25 mouse cellular contexts compared by ENCODE assay signal in the genomic region with DNA sequence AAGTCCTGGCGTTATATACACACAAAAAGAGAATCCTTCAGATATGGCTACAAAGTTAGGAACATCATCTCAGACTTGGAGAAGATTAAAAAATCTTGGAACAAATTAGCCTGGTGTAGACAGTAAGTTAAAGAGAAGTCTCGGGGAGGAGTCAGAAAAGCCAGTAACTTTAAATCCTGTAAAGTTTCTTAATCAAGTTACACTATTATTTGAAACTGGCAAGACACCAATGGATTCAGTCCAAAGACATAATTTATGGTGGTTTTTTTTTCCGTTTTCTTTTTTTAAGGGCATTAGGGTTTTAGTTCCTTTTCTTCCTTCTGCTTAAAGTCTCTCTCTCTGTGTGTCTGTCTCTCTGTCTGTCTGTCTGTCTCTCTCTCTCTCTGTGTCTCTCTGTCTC.
A peak's percentile ranks its signal among the peaks of the same experiment; 100 is the strongest.
DNase-seq lines count a peak whose midpoint lies in the region; ATAC-seq and TF ChIP-seq lines count a peak whose summit lies in the region.
"Had no signal": no experiment of that assay in that cellular context is flagged by ENCODE, and none has a peak within 500 bp of the region (broad histone marks: within the 10 kb centered on the region; RNA-seq: fewer than 3 reads in every experiment).

No protein-coding gene starts in this region.

- H3K4me1 ChIP-seq in kidney, adult 2 months (ENCODE audit: control insufficient read depth, insufficient read depth, low read length), result no peaks in the 10 kb centered on the region
- peaks cover 37% of the 10 kb centered on the region; the same call in 1 of the 2 replicates for H3K4me1 ChIP-seq in kidney, embryonic 14.5 days (ENCODE audit: control insufficient read depth, insufficient read depth, low read length)
- peaks cover 33% of the 10 kb centered on the region for H3K4me1 ChIP-seq in stomach, embryonic 14.5 days (ENCODE audit: control insufficient read depth, insufficient read depth, low read length)
- H3K4me1 ChIP-seq in stomach, postnatal 0 days (replicated peaks; ENCODE audit: control insufficient read depth, insufficient read depth), result peaks cover 5% of the 10 kb centered on the region; the same call in 1 of the 2 replicates
- H3K4me1 ChIP-seq in embryonic facial prominence, embryonic 15.5 days, result peaks cover 56% of the 10 kb centered on the region
- no peaks in the 10 kb centered on the region for H3K4me1 ChIP-seq in cerebellum, adult 2 months (ENCODE audit: control insufficient read depth, insufficient read depth, low read length)

- no peak overlapping the region for H3K4me3 ChIP-seq in kidney, adult 2 months (ENCODE audit: insufficient read depth, low read depth, low read length)
- no peak overlapping the region for H3K4me3 ChIP-seq in kidney, embryonic 14.5 days (ENCODE audit: low read length)
- no peak overlapping the region for H3K4me3 ChIP-seq in stomach, embryonic 14.5 days (ENCODE audit: low read depth, low read length)
- H3K4me3 ChIP-seq in stomach, postnatal 0 days (ENCODE audit: low read depth, low read length), result no peak overlapping the region
- no peak overlapping the region for H3K4me3 ChIP-seq in embryonic facial prominence, embryonic 15.5 days (replicated peaks)
- no peak overlapping the region for H3K4me3 ChIP-seq in cerebellum, adult 2 months (replicated peaks; ENCODE audit: insufficient read depth, low read depth, low read length)
- H3K4me3 ChIP-seq: erythroblast, embryonic 14.5 days; forebrain, embryonic 13.5 days; heart, embryonic 12.5 days; hindbrain, embryonic 10.5 days; limb, embryonic 12.5 days; liver, embryonic 13.5 days; megakaryocyte, embryonic 14.5 days; midbrain, embryonic 13.5 days had no signal

- no peak overlapping the region for H3K9ac ChIP-seq in kidney, embryonic 14.5 days (ENCODE audit: low read depth, low read length)
- no peak overlapping the region for H3K9ac ChIP-seq in stomach, embryonic 14.5 days (replicated peaks; ENCODE audit: low read depth, low read length)
- no peak overlapping the region for H3K9ac ChIP-seq in stomach, postnatal 0 days (ENCODE audit: low read length)
- no peak overlapping the region for H3K9ac ChIP-seq in embryonic facial prominence, embryonic 15.5 days
- H3K9ac ChIP-seq: forebrain, embryonic 13.5 days; heart, embryonic 12.5 days; limb, embryonic 12.5 days; liver, embryonic 13.5 days; midbrain, embryonic 13.5 days had no signal

- TF ChIP-seq POLR2A in kidney, adult 2 months (IDR thresholded peaks at IDR 0.05; ENCODE audit: low read depth, low read length), result no peak
- no peak for TF ChIP-seq POLR2A in cerebellum, adult 2 months (IDR thresholded peaks at IDR 0.05; ENCODE audit: borderline replicate concordance, insufficient read depth, low read length)

- ATAC-seq in kidney, embryonic 14.5 days (ENCODE audit: low FRiP score, low TSS enrichment), result no peak
- ATAC-seq in stomach, embryonic 14.5 days (ENCODE audit: insufficient number of reproducible peaks, insufficient read depth, low FRiP score, low read depth), result no peak
- no peak for ATAC-seq in stomach, postnatal 0 days (ENCODE audit: low FRiP score, low TSS enrichment)
- ATAC-seq in embryonic facial prominence, embryonic 15.5 days (ENCODE audit: insufficient number of reproducible peaks, low FRiP score, low TSS enrichment, low read depth), result no peak
- ATAC-seq: hindbrain, embryonic 16.5 days had no signal

- no peak for TF ChIP-seq CTCF in kidney, adult 2 months (conservative IDR thresholded peaks at IDR 0.05; ENCODE audit: insufficient read depth, insufficient read length, low read depth, low read length)
- TF ChIP-seq CTCF in stomach, postnatal 0 days (IDR thresholded peaks at IDR 0.05; ENCODE audit: low read depth), result no peak
- no peak for TF ChIP-seq CTCF in cerebellum, adult 2 months (IDR thresholded peaks at IDR 0.05; ENCODE audit: borderline replicate concordance, insufficient read depth, low read depth, low read length)

- no peaks in the 10 kb centered on the region for H3K9me3 ChIP-seq in kidney, embryonic 14.5 days (ENCODE audit: control insufficient read depth, low read length)
- H3K9me3 ChIP-seq in stomach, embryonic 14.5 days (ENCODE audit: control insufficient read depth, low read depth, low read length), result no peaks in the 10 kb centered on the region
- H3K9me3 ChIP-seq in stomach, postnatal 0 days (ENCODE audit: control insufficient read depth, low read length), result no peaks in the 10 kb centered on the region
- H3K9me3 ChIP-seq in embryonic facial prominence, embryonic 15.5 days (replicated peaks), result no peaks in the 10 kb centered on the region
- H3K9me3 ChIP-seq: forebrain, embryonic 13.5 days; heart, embryonic 12.5 days; hindbrain, embryonic 10.5 days; limb, embryonic 12.5 days; liver, embryonic 13.5 days; midbrain, embryonic 13.5 days had no signal

- no peak for TF ChIP-seq EP300 in stomach, postnatal 0 days (optimal IDR thresholded peaks at IDR 0.05)

- no peak overlapping the region for H3K27ac ChIP-seq in kidney, adult 2 months (ENCODE audit: insufficient read depth, low read depth, low read length)
- H3K27ac ChIP-seq in kidney, embryonic 14.5 days (ENCODE audit: low read depth, low read length), result no peak overlapping the region
- peak overlapping the region; percentile 13; the same call in 1 of the 2 replicates for H3K27ac ChIP-seq in stomach, embryonic 14.5 days (ENCODE audit: low read length)
- H3K27ac ChIP-seq in stomach, postnatal 0 days (replicated peaks), result no peak overlapping the region
- H3K27ac ChIP-seq in embryonic facial prominence, embryonic 15.5 days (replicated peaks), result peak overlapping the region; percentile 9; the same call in 1 of the 2 replicates
- no peak overlapping the region for H3K27ac ChIP-seq in cerebellum, adult 2 months (ENCODE audit: insufficient read depth, low read length)
- H3K27ac ChIP-seq: forebrain, embryonic 13.5 days; liver, embryonic 13.5 days; midbrain, embryonic 13.5 days had no signal

- H3K36me3 ChIP-seq in kidney, adult 2 months (ENCODE audit: control insufficient read depth, insufficient read depth, low read length), result no peaks in the 10 kb centered on the region
- H3K36me3 ChIP-seq in kidney, embryonic 14.5 days (ENCODE audit: control insufficient read depth, insufficient read depth, low read length), result no peaks in the 10 kb centered on the region
- no peaks in the 10 kb centered on the region for H3K36me3 ChIP-seq in stomach, embryonic 14.5 days (ENCODE audit: control insufficient read depth, insufficient read depth, low read length)
- H3K36me3 ChIP-seq in stomach, postnatal 0 days (ENCODE audit: control insufficient read depth, insufficient read depth, low read length), result no peaks in the 10 kb centered on the region
- H3K36me3 ChIP-seq in embryonic facial prominence, embryonic 15.5 days, result no peaks in the 10 kb centered on the region
- H3K36me3 ChIP-seq: heart, embryonic 12.5 days; hindbrain, embryonic 10.5 days; limb, embryonic 12.5 days; liver, embryonic 13.5 days; midbrain, embryonic 13.5 days had no signal

- no peak overlapping the region for H3K4me2 ChIP-seq in kidney, embryonic 14.5 days (replicated peaks; ENCODE audit: low read depth, low read length)
- H3K4me2 ChIP-seq in stomach, embryonic 14.5 days (replicated peaks; ENCODE audit: low read depth, low read length), result no peak overlapping the region
- H3K4me2 ChIP-seq in stomach, postnatal 0 days (replicated peaks; ENCODE audit: low read depth), result no peak overlapping the region
- no peak overlapping the region for H3K4me2 ChIP-seq in embryonic facial prominence, embryonic 15.5 days (replicated peaks)
- H3K4me2 ChIP-seq: forebrain, embryonic 13.5 days; heart, embryonic 12.5 days; liver, embryonic 13.5 days; midbrain, embryonic 13.5 days had no signal

- DNase-seq in kidney, adult 2 months, result peak; percentile 21
- no peak for DNase-seq in stomach, postnatal 0 days (ENCODE audit: low spot score)
- DNase-seq in heart, adult 18-20 months, result no peak
- no peak for DNase-seq in cerebellum, adult 2 months
- DNase-seq: B cell, adult 2 months; cerebellum, adult 8-10 months; cerebellum, postnatal 36 days; gastrocnemius, postnatal 10 days; heart, adult 11 months; heart, postnatal 10 days; kidney, postnatal 10 days; liver, embryonic 13.5 days; lung, postnatal 36 days; thymus, postnatal 25 days had no signal

- 51% methylated on average over 3 of the region's 3 CpGs for WGBS in kidney, adult 2 months
- WGBS in kidney, embryonic 14.5 days, result 55% methylated on average over 3 of the region's 3 CpGs
- 50% methylated on average over 3 of the region's 3 CpGs for WGBS in stomach, embryonic 14.5 days
- WGBS in stomach, postnatal 0 days, result 46% methylated on average over 3 of the region's 3 CpGs
- WGBS in embryonic facial prominence, embryonic 15.5 days, result 52% methylated on average over 3 of the region's 3 CpGs
- 79% methylated on average over 3 of the region's 3 CpGs for WGBS in cerebellum, adult 2 months

- no peaks in the 10 kb centered on the region for H3K27me3 ChIP-seq in kidney, adult 2 months (replicated peaks; ENCODE audit: control insufficient read depth, insufficient read depth, low read length)
- no peaks in the 10 kb centered on the region; the same call in 1 of the 2 replicates for H3K27me3 ChIP-seq in kidney, embryonic 14.5 days (ENCODE audit: control insufficient read depth, insufficient read depth, low read length)
- H3K27me3 ChIP-seq in stomach, embryonic 14.5 days (ENCODE audit: control insufficient read depth, insufficient read depth, low read length), result no peaks in the 10 kb centered on the region
- H3K27me3 ChIP-seq in stomach, postnatal 0 days (ENCODE audit: control insufficient read depth, insufficient read depth, low read length), result no peaks in the 10 kb centered on the region
- H3K27me3 ChIP-seq in embryonic facial prominence, embryonic 15.5 days, result 0 out of 2 replicates have a peak, but pooled peaks cover 3% of the 10 kb centered on the region
- no peaks in the 10 kb centered on the region for H3K27me3 ChIP-seq in cerebellum, adult 2 months (ENCODE audit: control insufficient read depth, insufficient read depth, low read length)
- H3K27me3 ChIP-seq: liver, embryonic 13.5 days; megakaryocyte, embryonic 14.5 days; midbrain, embryonic 13.5 days had no signal

Comparison
In these comparisons a context has a peak if more than half of its experiments do, and no peak if none do; other contexts are left out.
1. H3K27ac ChIP-seq: peak in stomach, embryonic 14.5 days (single experiment) and embryonic facial prominence, embryonic 15.5 days (single experiment); none in kidney, adult 2 months (single experiment), kidney, embryonic 14.5 days (single experiment), stomach, postnatal 0 days (single experiment) and cerebellum, adult 2 months (single experiment).